Mouse (Mus musculus): ENCODE measurements around the gene Siah2. TPM values are rescaled to one million over a fixed set of nuclear protein-coding genes. Genes with fewer than 3 reads are reported as not detected.
A peak's percentile ranks its signal among the peaks of the same experiment; 100 is the strongest.

Gene Siah2
- polyA plus RNA-seq, 1 experiment from 2014 or later, result 3.7 TPM

- no peak overlapping the region for H3K9ac ChIP-seq (ENCODE audit: low read length)
- no peak overlapping the region for H3K4me2 ChIP-seq (ENCODE audit: low read depth, low read length)
- H3K4me3 ChIP-seq (ENCODE audit: low read length), result no peak overlapping the region
- H3K27ac ChIP-seq (ENCODE audit: low read length), result no peak overlapping the region
- H3K4me1 ChIP-seq (replicated peaks; ENCODE audit: control insufficient read depth, insufficient read depth, low read length), result no peaks in the 10 kb centered on the region
- 94% methylated on average over 1 of the region's 1 CpGs for WGBS
- H3K9me3 ChIP-seq (ENCODE audit: control insufficient read depth, low read length), result no peaks in the 10 kb centered on the region
- no peaks in the 10 kb centered on the region for H3K36me3 ChIP-seq (ENCODE audit: control insufficient read depth, insufficient read depth, low read length)
- H3K27me3 ChIP-seq (ENCODE audit: control insufficient read depth, insufficient read depth, low read depth, low read length), result no peaks in the 10 kb centered on the region
- ATAC-seq (ENCODE audit: low read depth), result no peak
These were observed 10.1 kb upstream of the Siah2 start for GRCm38 (mm10) chr3:58702329-58702728.

DNA sequence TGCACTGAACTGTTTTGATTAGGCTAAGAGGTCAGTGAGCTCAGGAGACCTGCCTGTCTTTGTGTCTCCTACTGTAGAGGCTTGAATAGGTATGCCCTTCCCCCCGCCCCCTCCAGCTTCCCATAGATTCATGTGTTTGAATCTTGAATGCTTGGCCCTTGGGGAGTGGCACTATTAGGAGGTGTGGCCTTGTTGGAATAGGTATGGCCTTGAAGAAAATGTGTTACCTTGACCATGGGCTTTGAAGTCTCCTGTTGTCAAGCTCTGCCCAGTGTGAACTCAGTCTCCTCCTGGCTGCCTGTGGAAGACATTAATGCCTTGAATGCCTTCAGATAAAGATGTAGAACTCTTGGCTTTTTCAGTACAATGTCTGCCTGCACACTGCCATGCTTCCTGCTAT, 9.2 kb upstream of the Siah2 start:
- ATAC-seq (ENCODE audit: low read depth), result no peak
- Histone ChIP-seq H3K4me1 (replicated peaks; ENCODE audit: control insufficient read depth, insufficient read depth, low read length) (no peaks in the 10 kb centered on the region), H3K27me3 (ENCODE audit: control insufficient read depth, insufficient read depth, low read depth, low read length) (no peaks in the 10 kb centered on the region), H3K9me3 (ENCODE audit: control insufficient read depth, low read length) (no peaks in the 10 kb centered on the region), H3K36me3 (ENCODE audit: control insufficient read depth, insufficient read depth, low read length) (no peaks in the 10 kb centered on the region), H3K4me2 (ENCODE audit: low read depth, low read length) (no peak overlapping the region), H3K9ac (ENCODE audit: low read length) (no peak overlapping the region), H3K27ac (ENCODE audit: low read length) (no peak overlapping the region), H3K4me3 (ENCODE audit: low read length) (no peak overlapping the region)
- 74% methylated on average over 1 of the region's 1 CpGs for WGBS

DNA sequence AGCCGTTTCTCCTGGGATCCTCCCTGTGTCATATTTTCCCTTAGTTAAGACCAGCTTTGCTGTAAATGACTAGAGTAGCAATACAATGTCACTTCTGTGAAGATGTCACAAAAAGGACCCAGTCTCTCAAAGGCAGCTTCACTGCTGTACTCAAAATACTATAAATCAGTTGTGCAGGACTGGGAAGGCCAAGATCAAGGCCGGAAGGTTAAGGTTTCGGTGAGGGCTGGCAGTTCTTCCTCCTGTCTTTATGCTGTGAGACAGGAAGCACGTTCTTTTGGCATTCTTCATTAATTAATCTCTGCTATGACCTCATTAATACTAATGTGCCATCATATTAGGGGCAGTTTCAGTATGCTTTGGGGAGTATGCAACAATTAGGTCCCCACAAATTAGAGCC, 5.7 kb upstream of the Siah2 start:
- no peak for ATAC-seq (ENCODE audit: low read depth)
- H3K4me3 ChIP-seq (ENCODE audit: low read length), result no peak overlapping the region
- no peak overlapping the region for H3K4me2 ChIP-seq (ENCODE audit: low read depth, low read length)
- H3K9ac ChIP-seq (ENCODE audit: low read length), result no peak overlapping the region
- no peak overlapping the region for H3K27ac ChIP-seq (ENCODE audit: low read length)
- 60% methylated on average over 4 of the region's 4 CpGs for WGBS
- H3K36me3 ChIP-seq (ENCODE audit: control insufficient read depth, insufficient read depth, low read length), result no peaks in the 10 kb centered on the region
- H3K27me3 ChIP-seq (ENCODE audit: control insufficient read depth, insufficient read depth, low read depth, low read length), result peaks cover 4% of the 10 kb centered on the region; the same call in 1 of the 2 replicates
- peaks cover 3% of the 10 kb centered on the region; the same call in 1 of the 2 replicates for H3K4me1 ChIP-seq (replicated peaks; ENCODE audit: control insufficient read depth, insufficient read depth, low read length)
- no peaks in the 10 kb centered on the region for H3K9me3 ChIP-seq (ENCODE audit: control insufficient read depth, low read length)

DNA sequence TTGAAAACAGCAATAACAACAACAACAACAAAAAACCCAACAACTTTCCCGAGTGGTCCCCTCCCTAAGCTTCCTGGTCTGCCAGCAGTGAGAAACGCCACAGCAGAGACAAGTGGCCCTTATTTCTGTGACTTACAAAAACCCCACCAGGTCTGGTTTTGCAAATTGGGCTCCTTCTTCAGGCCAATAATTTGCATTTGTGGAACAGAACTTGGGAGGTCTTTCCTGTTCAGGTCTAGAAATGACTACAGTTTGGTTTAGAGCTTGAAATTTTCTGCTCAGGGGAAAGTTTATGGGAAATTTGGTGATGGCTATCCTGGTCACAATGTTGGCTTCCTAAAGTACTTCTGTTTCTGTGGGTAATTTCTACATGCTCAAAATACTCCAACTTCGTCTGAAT, 4.6 kb upstream of the Siah2 start:
- no peaks in the 10 kb centered on the region for H3K9me3 ChIP-seq (ENCODE audit: control insufficient read depth, low read length)
- no peak overlapping the region for H3K4me3 ChIP-seq (ENCODE audit: low read length)
- ATAC-seq (ENCODE audit: low read depth), result no peak
- no peaks in the 10 kb centered on the region for H3K36me3 ChIP-seq (ENCODE audit: control insufficient read depth, insufficient read depth, low read length)
- H3K9ac ChIP-seq (ENCODE audit: low read length), result no peak overlapping the region
- peaks cover 4% of the 10 kb centered on the region; the same call in 1 of the 2 replicates for H3K27me3 ChIP-seq (ENCODE audit: control insufficient read depth, insufficient read depth, low read depth, low read length)
- no peak overlapping the region for H3K27ac ChIP-seq (ENCODE audit: low read length)
- H3K4me1 ChIP-seq (replicated peaks; ENCODE audit: control insufficient read depth, insufficient read depth, low read length), result peaks cover 7% of the 10 kb centered on the region; the same call in 1 of the 2 replicates
- 56% methylated on average over 3 of the region's 3 CpGs for WGBS
- no peak overlapping the region for H3K4me2 ChIP-seq (ENCODE audit: low read depth, low read length)

- Histone ChIP-seq H3K4me3 (ENCODE audit: low read length) (no peak overlapping the region), H3K9ac (ENCODE audit: low read length) (no peak overlapping the region), H3K27ac (ENCODE audit: low read length) (no peak overlapping the region), H3K36me3 (ENCODE audit: control insufficient read depth, insufficient read depth, low read length) (no peaks in the 10 kb centered on the region), H3K27me3 (ENCODE audit: control insufficient read depth, insufficient read depth, low read depth, low read length) (peaks cover 4% of the 10 kb centered on the region; the same call in 1 of the 2 replicates), H3K4me2 (ENCODE audit: low read depth, low read length) (no peak overlapping the region), H3K4me1 (replicated peaks; ENCODE audit: control insufficient read depth, insufficient read depth, low read length) (peaks cover 7% of the 10 kb centered on the region; the same call in 1 of the 2 replicates), H3K9me3 (ENCODE audit: control insufficient read depth, low read length) (no peaks in the 10 kb centered on the region)
- ATAC-seq (ENCODE audit: low read depth), result no peak
- WGBS, result 29% methylated on average over 7 of the region's 7 CpGs
These were observed 3.3 kb upstream of the Siah2 start for GRCm38 (mm10) chr3:58695507-58695906.

GRCm38 (mm10) chr3:58695044-58695443, 2.8 kb upstream of the Siah2 start:
- 78% methylated on average over 1 of the region's 1 CpGs for WGBS
- Histone ChIP-seq H3K27ac (ENCODE audit: low read length) (no peak overlapping the region), H3K9me3 (ENCODE audit: control insufficient read depth, low read length) (no peaks in the 10 kb centered on the region), H3K27me3 (ENCODE audit: control insufficient read depth, insufficient read depth, low read depth, low read length) (peaks cover 4% of the 10 kb centered on the region; the same call in 1 of the 2 replicates), H3K4me1 (replicated peaks; ENCODE audit: control insufficient read depth, insufficient read depth, low read length) (peaks cover 10% of the 10 kb centered on the region), H3K4me3 (ENCODE audit: low read length) (no peak overlapping the region), H3K9ac (ENCODE audit: low read length) (no peak overlapping the region), H3K4me2 (ENCODE audit: low read depth, low read length) (no peak overlapping the region), H3K36me3 (ENCODE audit: control insufficient read depth, insufficient read depth, low read length) (no peaks in the 10 kb centered on the region)
- no peak for ATAC-seq (ENCODE audit: low read depth)

DNA sequence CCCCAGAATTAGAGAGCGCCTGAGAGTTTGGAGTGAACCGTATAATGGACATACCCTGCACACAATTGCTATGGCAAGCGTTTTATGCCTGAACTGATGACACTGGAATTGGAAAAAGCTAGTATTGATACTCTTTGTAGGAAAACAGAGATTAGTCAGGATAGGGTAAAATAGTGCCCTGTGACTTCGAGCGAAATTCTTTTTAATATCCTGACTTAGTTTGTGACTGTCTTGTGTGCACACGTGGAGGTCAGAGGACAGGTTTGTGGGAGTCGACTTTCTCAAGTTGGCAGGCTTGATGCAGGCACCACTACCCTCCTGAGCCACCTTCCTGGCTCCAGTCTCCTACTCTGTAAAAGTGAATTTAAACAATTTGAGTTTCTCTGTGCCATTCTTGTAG, 1.1 kb upstream of the Siah2 start:
- 66% methylated on average over 7 of the region's 7 CpGs for WGBS
- Histone ChIP-seq H3K4me1 (replicated peaks; ENCODE audit: control insufficient read depth, insufficient read depth, low read length) (peaks cover 18% of the 10 kb centered on the region), H3K4me3 (ENCODE audit: low read length) (no peak overlapping the region), H3K9ac (ENCODE audit: low read length) (no peak overlapping the region), H3K4me2 (ENCODE audit: low read depth, low read length) (no peak overlapping the region), H3K36me3 (ENCODE audit: control insufficient read depth, insufficient read depth, low read length) (no peaks in the 10 kb centered on the region), H3K27ac (ENCODE audit: low read length) (no peak overlapping the region), H3K27me3 (ENCODE audit: control insufficient read depth, insufficient read depth, low read depth, low read length) (peaks cover 4% of the 10 kb centered on the region; the same call in 1 of the 2 replicates), H3K9me3 (ENCODE audit: control insufficient read depth, low read length) (no peaks in the 10 kb centered on the region)
- no peak for ATAC-seq (ENCODE audit: low read depth)

- peak; percentile 3; the same call in 1 of the 2 replicates for ATAC-seq (ENCODE audit: low read depth)
- H3K4me2 ChIP-seq (ENCODE audit: low read depth, low read length), result peak overlapping the region; percentile 91
- H3K36me3 ChIP-seq (ENCODE audit: control insufficient read depth, insufficient read depth, low read length), result no peaks in the 10 kb centered on the region
- H3K4me3 ChIP-seq (ENCODE audit: low read length), result peak overlapping the region; percentile 85
- peak overlapping the region; percentile 89 for H3K27ac ChIP-seq (ENCODE audit: low read length)
- no peaks in the 10 kb centered on the region for H3K9me3 ChIP-seq (ENCODE audit: control insufficient read depth, low read length)
- H3K9ac ChIP-seq (ENCODE audit: low read length), result peak overlapping the region; percentile 82
- H3K4me1 ChIP-seq (replicated peaks; ENCODE audit: control insufficient read depth, insufficient read depth, low read length), result peaks cover 18% of the 10 kb centered on the region
- H3K27me3 ChIP-seq (ENCODE audit: control insufficient read depth, insufficient read depth, low read depth, low read length), result peaks cover 4% of the 10 kb centered on the region; the same call in 1 of the 2 replicates
- WGBS, result 0% methylated on average over 25 of the region's 65 CpGs
These were observed 743 bp downstream of the Siah2 start for GRCm38 (mm10) chr3:58691374-58691939.

GRCm38 (mm10) chr3:58690619-58691373, 1.4 kb downstream of the Siah2 start:
- Histone ChIP-seq H3K4me2 (ENCODE audit: low read depth, low read length) (peak overlapping the region; percentile 91), H3K4me1 (replicated peaks; ENCODE audit: control insufficient read depth, insufficient read depth, low read length) (peaks cover 18% of the 10 kb centered on the region), H3K27ac (ENCODE audit: low read length) (peak overlapping the region; percentile 89), H3K9me3 (ENCODE audit: control insufficient read depth, low read length) (no peaks in the 10 kb centered on the region), H3K27me3 (ENCODE audit: control insufficient read depth, insufficient read depth, low read depth, low read length) (peaks cover 4% of the 10 kb centered on the region; the same call in 1 of the 2 replicates), H3K4me3 (ENCODE audit: low read length) (peak overlapping the region; percentile 85), H3K36me3 (ENCODE audit: control insufficient read depth, insufficient read depth, low read length) (no peaks in the 10 kb centered on the region), H3K9ac (ENCODE audit: low read length) (peak overlapping the region; percentile 82)
- under 1% methylated on average over 24 of the region's 24 CpGs for WGBS
- ATAC-seq (ENCODE audit: low read depth), result 0 out of 2 replicates have a peak, but pooled peaks have one; percentile 20
